Mouse (Mus musculus) cerebellum, adult 2 months (tissue): Measurements from ENCODE around the gene Gif.

Experiments used
- CTCF ChIP-seq: fragments of 200-500 bp; IDR thresholded peaks from 2 replicates; pipeline ENCODE4 v1.5.1; 2011; ENCODE audit warnings: low read depth, mild to moderate bottlenecking, control low read depth, low read length, moderate library complexity, borderline replicate concordance; ENCODE audit not compliant: insufficient read depth
- POLR2A ChIP-seq: fragments of 200-500 bp; IDR thresholded peaks from 2 replicates; pipeline ENCODE4 v1.6.1; 2011; ENCODE audit warnings: low read length, control low read depth, borderline replicate concordance; ENCODE audit not compliant: insufficient read depth

DNA sequence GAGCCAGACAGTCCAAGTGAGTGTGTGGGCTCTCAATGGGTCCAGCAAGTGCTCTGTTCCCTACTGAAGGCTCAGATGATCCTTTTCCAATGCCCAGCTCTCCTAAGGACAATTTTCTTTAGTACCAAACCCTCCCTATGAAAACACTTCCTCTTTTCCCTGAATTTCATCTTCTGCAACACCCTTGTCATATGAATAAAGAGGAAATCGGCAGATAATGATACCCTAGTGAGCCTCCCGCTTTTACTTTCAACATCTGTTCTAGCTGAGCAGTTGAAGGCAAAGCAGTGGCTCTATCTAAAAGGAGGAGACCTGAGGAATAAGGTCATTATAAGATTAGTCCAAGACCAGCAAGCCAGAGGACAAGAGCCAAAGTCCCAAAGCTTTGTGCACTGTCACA lies 61.1 kb downstream of the Gif start:
- TF ChIP-seq CTCF (no peak), POLR2A (no peak)
